Mouse (Mus musculus) G1E (cell line): ENCODE measurements around the gene Pcdh15.

Experiments used
- CTCF ChIP-seq: IDR thresholded peaks from 2 replicates; pipeline ENCODE4 v1.5.1; 2012; ENCODE audit warnings: low read depth, low read length, inconsistent platforms, mixed read lengths
- GATA1 ChIP-seq: IDR thresholded peaks from 2 replicates; pipeline ENCODE4 v1.6.1; 2012; ENCODE audit warnings: borderline replicate concordance, low read length, inconsistent platforms, mixed read lengths
- GATA2 ChIP-seq: IDR thresholded peaks from 2 replicates; pipeline ENCODE4 v1.6.1; 2012; ENCODE audit warnings: low read depth, low read length, inconsistent platforms, borderline replicate concordance
- POLR2AphosphoS5 ChIP-seq: IDR thresholded peaks from 2 replicates; pipeline ENCODE4 v1.6.1; 2012; ENCODE audit warnings: low read depth, low read length, inconsistent platforms; ENCODE audit not compliant: insufficient replicate concordance
- TAL1 ChIP-seq: conservative IDR thresholded peaks from 2 replicates; pipeline ENCODE4 v1.6.1; 2012; ENCODE audit warnings: low read depth, low read length, inconsistent platforms, mixed read lengths

DNA sequence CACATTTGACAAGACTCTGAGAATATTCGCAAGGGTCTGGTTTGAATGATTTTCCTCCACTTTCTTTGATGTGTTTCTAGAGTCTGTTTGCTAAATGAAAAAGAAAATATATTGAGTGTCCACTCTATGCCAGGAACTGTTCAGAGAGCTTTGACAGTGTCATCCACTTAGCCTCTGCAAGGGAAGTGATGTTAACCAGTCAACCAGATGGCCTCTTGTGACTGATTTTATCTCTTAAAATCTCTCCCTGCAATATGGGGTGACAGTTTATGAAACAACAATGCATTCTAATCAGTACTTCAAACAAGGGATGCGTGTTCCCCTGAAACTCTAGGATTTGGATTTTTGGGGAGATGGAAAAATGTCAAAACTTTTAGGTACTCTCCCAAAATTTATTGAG is 729.6 kb downstream of the Pcdh15 start:
- TF ChIP-seq TAL1 (no peak), CTCF (no peak), GATA1 (no peak), GATA2 (no peak), POLR2AphosphoS5 (no peak)
